Mouse (Mus musculus) erythroblast, embryonic 14.5 days (primary cell): Measurements from ENCODE around the gene Ints14.

Source experiments
- GATA1 ChIP-seq: IDR thresholded peaks from 2 replicates; pipeline ENCODE4 v1.6.1; 2012; ENCODE audit warnings: low read length, inconsistent platforms, mixed read lengths
- TAL1 ChIP-seq: IDR thresholded peaks from 3 replicates; pipeline ENCODE4 v1.6.1; 2012; ENCODE audit warnings: low read length, inconsistent platforms, mixed read lengths

- TF ChIP-seq GATA1 (no peak), TAL1 (no peak)
Observed at GRCm38 (mm10) chr9:64931751-64932610, 28.7 kb upstream of the Ints14 start.
